Mouse (Mus musculus): Measurements from ENCODE around the gene Tmem179b. TPM values are rescaled to one million over a fixed set of nuclear protein-coding genes. Genes with fewer than 3 reads are reported as not detected.

Tmem179b gene
- polyA plus RNA-seq, 3 experiments from 2014 or later, result 109 to 112 (median 112) TPM

- no peak for ATAC-seq
Measured at GRCm38 (mm10) chr19:8774951-8775421, 719 bp upstream of the Tmem179b start.

GRCm38 (mm10) chr19:8773409-8773808 lies 858 bp downstream of the Tmem179b start:
- no peak for ATAC-seq

- ATAC-seq, result no peak
Measured at GRCm38 (mm10) chr19:8772996-8773395, 1.3 kb downstream of the Tmem179b start.

DNA sequence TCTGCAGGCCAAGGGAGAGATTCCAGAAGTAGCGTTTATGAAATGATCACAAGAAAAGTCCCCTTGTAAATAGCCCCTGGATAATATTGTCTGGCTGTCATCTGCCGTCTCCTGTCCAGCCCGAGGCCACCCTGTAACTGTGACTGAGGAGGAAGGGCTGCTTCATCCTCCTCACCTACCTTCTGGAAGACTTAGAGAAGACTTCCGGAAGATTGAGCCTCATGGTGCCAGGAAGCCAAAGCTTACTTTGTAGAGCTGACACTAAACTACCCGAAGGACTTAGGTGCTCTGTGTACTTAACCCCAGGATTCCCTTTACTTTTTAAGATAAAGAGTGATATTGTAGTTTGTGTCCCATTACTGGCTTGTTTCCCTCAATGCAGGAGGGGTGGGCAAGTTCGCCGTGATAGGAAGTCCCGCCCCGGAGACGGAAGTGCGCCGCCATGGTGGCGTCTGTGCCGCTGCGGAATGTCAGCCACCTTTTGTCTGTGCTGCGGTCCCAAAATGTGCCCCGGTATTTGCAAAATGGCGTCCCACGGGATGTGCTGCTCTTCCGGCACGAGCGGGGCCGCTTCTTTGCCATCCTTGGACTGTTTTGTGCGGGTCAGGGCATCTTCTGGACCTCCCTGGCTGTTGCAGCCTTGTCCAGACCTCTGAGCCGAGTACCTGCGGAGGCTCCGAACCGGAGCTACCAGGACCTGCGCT lies 3.5 kb downstream of the Tmem179b start, which contains the start of gene Tmem223:
Tmem223 (plus strand) TSS at position 430 of the 704 bp plus-strand sequence.
- ATAC-seq, result peak; percentile 61

- ATAC-seq, result no peak
Measured at GRCm38 (mm10) chr19:8765562-8765961, 8.7 kb downstream of the Tmem179b start.

DNA sequence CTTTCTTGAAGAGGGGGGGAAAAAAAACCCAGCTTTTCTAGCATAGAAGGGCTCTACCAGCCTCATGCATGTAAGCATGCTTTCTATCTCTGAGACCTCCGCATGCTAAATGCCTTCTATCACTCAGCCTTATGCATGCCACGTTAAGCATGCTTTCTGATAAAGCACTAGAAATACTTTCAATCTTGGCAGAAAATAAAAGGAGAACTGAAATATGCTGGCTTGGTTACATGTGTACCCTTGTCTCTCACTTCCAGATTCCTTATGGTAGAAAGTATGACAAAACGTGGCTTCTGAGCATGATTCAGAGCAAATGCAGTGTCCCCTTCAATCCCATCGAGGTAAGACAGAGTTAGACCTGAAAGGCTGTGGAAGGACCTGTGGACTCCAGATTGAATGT lies 11.0 kb downstream of the Tmem179b start:
- ATAC-seq, result no peak

- ATAC-seq, result no peak
Measured at GRCm38 (mm10) chr19:8760757-8761156, 13.5 kb downstream of the Tmem179b start.

DNA sequence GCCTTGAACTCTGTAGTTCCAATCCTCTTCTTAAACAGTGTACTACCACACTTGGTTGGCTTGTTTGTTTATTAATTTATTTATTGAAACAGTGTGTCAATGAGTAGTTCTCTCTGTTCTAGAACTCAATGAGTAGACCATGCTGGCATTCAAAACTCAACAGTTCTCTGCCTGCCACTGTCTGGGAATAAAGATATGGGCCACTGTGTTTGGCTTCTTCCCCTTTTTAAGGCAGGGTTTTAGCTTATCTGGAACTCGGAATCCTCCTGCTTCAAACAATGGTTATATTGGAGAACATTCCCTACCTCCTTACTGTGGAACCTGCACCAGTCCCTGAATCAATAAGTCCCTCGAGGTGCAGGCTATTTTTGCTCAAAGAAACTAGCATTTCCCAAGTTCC lies 15.4 kb downstream of the Tmem179b start:
- ATAC-seq, result no peak

GRCm38 (mm10) chr19:8757471-8757998 lies 16.7 kb downstream of the Tmem179b start:
- peak; percentile 33 for ATAC-seq

- ATAC-seq, result peak; percentile 86
Measured at GRCm38 (mm10) chr19:8756635-8757387, 17.5 kb downstream of the Tmem179b start, which contains the start of gene Nxf1. Nxf1 (plus strand) TSS chr19:8757073.

DNA sequence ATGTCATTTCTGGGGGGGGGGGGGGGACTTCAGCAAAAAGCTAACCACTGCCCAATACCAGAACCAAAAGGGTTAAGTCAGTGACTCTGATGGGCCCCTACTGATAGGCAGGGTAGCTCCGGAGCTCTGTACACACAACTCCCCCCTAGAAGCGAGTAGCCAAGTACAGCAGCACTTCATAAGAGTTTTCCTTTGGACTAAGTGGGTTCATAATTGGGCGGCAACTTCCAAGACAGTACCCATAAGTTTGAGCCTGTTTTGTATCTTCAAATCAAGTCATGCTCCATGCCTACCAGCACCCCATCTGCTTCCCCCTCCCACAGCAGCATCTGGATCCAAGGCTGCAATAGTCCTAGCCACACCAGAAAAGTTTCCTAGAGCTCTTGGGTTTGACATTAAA lies 18.6 kb downstream of the Tmem179b start:
- ATAC-seq, result no peak

- ATAC-seq, result no peak
Measured at GRCm38 (mm10) chr19:8747368-8747767, 26.9 kb downstream of the Tmem179b start.

DNA sequence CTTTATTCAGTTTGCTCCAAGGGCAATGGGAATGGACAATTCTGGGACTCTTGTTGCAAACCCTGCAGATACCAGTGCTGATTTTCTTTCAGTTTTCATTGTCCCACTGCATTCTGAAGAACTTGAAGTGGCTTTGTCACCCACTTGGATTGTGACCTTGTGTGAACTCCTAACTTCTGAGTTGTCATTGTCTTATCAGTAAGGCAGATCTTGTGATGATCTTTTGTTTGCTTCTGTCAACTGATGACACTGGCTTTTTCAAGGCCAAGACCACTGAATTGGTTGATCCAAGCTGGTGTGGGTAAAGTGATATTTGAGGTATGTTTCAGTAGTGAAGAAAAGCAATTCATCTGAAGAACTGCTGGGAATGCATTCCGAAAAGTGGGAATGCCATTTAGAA lies 28.9 kb downstream of the Tmem179b start:
- ATAC-seq, result no peak

DNA sequence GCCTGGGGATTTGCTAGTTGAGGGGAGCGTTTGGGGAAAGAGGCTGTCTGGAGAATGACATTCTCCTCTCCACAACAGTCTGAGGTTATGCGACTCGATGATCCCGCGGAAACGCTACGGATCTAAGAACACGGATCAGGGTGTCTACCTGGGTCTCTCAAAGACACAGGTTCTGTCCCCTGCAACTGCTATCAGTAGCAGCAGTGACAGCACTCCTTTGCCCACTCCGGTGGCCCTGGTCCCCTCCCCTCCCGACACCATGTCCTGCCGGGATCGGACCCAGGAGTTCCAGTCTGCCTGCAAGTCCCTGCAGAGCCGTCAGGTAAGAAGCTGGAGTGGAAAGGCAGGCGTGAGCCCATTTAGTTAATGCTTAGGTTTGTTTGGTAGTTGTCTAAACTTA lies 32.1 kb downstream of the Tmem179b start:
- no peak for ATAC-seq

DNA sequence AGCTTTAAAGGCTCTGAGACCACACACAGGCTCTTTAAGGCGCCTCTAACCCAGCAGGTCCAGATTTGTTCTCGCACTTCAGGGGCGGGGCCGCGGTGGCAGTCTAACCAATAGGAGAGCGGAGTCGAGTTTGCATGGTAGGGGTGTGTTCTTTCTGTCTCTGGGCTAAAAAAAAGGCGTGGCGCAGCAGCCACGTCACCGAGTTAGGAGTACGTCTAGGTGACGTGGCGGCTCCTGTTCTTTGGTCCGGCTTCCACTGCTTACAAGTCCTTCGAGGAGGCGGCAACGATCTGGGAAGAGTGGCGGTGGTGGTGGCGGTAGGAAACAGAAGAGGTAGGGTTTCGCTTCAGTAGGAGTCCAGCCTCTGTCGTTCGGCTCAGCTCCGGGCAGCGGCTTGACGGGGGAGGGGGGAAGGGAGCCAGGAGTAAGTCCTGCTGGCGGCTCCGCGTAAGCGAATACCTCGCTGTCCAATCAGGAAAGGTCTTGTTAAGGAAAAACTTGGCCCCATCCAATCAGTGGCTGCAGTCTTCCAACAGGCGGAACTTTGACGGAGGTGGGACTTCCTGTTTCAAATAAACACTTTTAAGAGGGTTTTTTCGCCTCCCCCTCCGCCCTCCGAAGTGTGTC lies 32.9 kb downstream of the Tmem179b start, which contains the start of gene Stx5a:
Stx5a (plus strand) TSS at position 171 of the 627 bp plus-strand sequence.
- peak; percentile 97 for ATAC-seq

GRCm38 (mm10) chr19:8740603-8741002 lies 33.7 kb downstream of the Tmem179b start, which contains the start of gene 1700092M07Rik:
1700092M07Rik (plus strand) TSS chr19:8740718.
- no peak for ATAC-seq

DNA sequence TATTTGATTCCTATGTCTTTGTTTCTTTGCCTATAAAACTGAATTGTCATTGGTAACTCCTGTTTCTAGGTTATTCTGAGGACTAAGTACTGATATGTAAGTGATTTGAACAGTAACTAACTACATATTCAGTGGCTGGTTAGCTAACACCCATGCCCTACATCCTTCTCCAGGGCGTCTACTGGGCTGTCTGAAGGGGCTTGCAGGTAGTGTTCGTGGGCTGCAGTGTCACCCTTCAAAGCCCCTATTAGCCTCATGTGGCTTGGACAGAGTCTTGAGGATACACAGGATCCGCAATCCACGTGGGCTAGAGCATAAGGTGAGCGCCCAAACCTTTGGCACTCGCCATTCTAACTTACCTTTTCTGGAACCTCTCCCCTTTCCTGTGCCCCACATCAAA lies 34.6 kb downstream of the Tmem179b start:
- ATAC-seq, result no peak

GRCm38 (mm10) chr19:8738911-8739310 lies 35.4 kb downstream of the Tmem179b start:
- no peak for ATAC-seq

DNA sequence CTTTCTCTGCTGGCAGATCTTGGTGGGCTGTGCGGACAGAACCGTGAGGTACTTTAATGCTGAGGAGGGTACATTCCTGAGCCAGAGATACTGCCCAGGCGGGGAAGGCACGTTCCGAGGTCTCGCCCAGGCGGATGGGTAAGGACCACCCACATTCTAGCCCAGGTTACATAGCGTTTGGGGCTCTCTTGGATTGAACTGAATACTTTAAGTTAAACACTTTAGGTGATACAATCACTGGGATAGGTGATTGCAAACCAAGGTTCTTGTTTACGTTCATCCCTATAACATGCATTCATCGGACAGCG lies 38.2 kb downstream of the Tmem179b start:
- ATAC-seq, result no peak

- peak; percentile 95 for ATAC-seq
Measured at GRCm38 (mm10) chr19:8735389-8736159, 38.7 kb downstream of the Tmem179b start, which contains the start of gene Wdr74. Wdr74 (plus strand) TSS chr19:8735827.

- no peak for ATAC-seq
Measured at GRCm38 (mm10) chr19:8734334-8734733, 39.9 kb downstream of the Tmem179b start.
